Mouse (Mus musculus) stomach, embryonic 14.5 days (tissue): ENCODE measurements at regions not wholly inside any gene's neighbourhood (a gene's known extent, or its start where the extent isn't known, plus 50 kb on each side); places are given as distances from the start of the nearest gene placed in this dataset.

Source experiments
- ATAC-seq: fragments of 200-750 bp; cut with Nextera tagmentation; 2 replicates; pipeline ENCODE4 v1.8.0; 2017; ENCODE audit warnings: low read depth, moderate TSS enrichment; ENCODE audit not compliant: insufficient number of reproducible peaks, insufficient read depth, low FRiP score
- H3K27ac ChIP-seq: fragments of 300-500 bp; sonication (generic); 2 replicates; pipeline ENCODE4 v1.5.1; 2014; ENCODE audit warnings: mild to moderate bottlenecking, low read length, moderate library complexity, mixed read lengths
- H3K27me3 ChIP-seq: fragments of 300-500 bp; sonication (generic); 2 replicates; pipeline ENCODE4 v1.6.1; 2014; ENCODE audit warnings: low read length, control low read depth, mixed read lengths; ENCODE audit not compliant: control insufficient read depth, insufficient read depth
- H3K36me3 ChIP-seq: fragments of 300-500 bp; sonication (generic); 2 replicates; pipeline ENCODE4 v1.6.1; 2014; ENCODE audit warnings: mild to moderate bottlenecking, control low read depth, low read length, moderate library complexity, mixed read lengths; ENCODE audit not compliant: control insufficient read depth, insufficient read depth
- H3K4me1 ChIP-seq: fragments of 300-500 bp; sonication (generic); 2 replicates; pipeline ENCODE4 v1.6.1; 2014; ENCODE audit warnings: low read length, control low read depth, mixed read lengths; ENCODE audit not compliant: control insufficient read depth, insufficient read depth
- H3K4me2 ChIP-seq: fragments of 300-500 bp; sonication (generic); replicated peaks from 2 replicates; pipeline ENCODE4 v1.6.1; 2014; ENCODE audit warnings: low read depth, low read length, control low read depth
- H3K4me3 ChIP-seq: fragments of 300-500 bp; sonication (generic); 2 replicates; pipeline ENCODE4 v1.5.1; 2014; ENCODE audit warnings: low read depth, low read length, control low read depth
- H3K9ac ChIP-seq: fragments of 300-500 bp; sonication (generic); replicated peaks from 2 replicates; pipeline ENCODE4 v1.6.1; 2014; ENCODE audit warnings: low read depth, mild to moderate bottlenecking, control low read depth, low read length, moderate library complexity, mixed read lengths
- H3K9me3 ChIP-seq: fragments of 300-500 bp; sonication (generic); 2 replicates; pipeline ENCODE4 v1.6.1; 2016; ENCODE audit warnings: low read depth, low read length, control low read depth; ENCODE audit not compliant: control insufficient read depth
- WGBS: fragments of 180-500 bp; shearing (Covaris S2); extraction: QIAGEN DNeasy Blood & Tissue Kit; methylation state at CpG from one replicate; pipeline ENCODE4 v1.1.7; 2014; 5-methylcytosine and 5-hydroxymethylcytosine counted together

GRCm38 (mm10) chr1:43265699-43266455 is 69.1 kb upstream of the Fhl2 start:
- 78% methylated on average over 5 of the region's 5 CpGs for WGBS
- Histone ChIP-seq H3K27ac (no peak overlapping the region), H3K36me3 (no peaks in the 10 kb centered on the region), H3K4me3 (no peak overlapping the region), H3K4me2 (no peak overlapping the region), H3K4me1 (no peaks in the 10 kb centered on the region), H3K27me3 (no peaks in the 10 kb centered on the region), H3K9me3 (no peaks in the 10 kb centered on the region), H3K9ac (no peak overlapping the region)
- no peak for ATAC-seq

- no peaks in the 10 kb centered on the region for H3K9me3 ChIP-seq
- H3K4me3 ChIP-seq: no peak overlapping the region
- no peak overlapping the region for H3K27ac ChIP-seq
- no peaks in the 10 kb centered on the region for H3K4me1 ChIP-seq
- no peak overlapping the region for H3K9ac ChIP-seq
- no peaks in the 10 kb centered on the region for H3K27me3 ChIP-seq
- no peak overlapping the region for H3K4me2 ChIP-seq
- no peaks in the 10 kb centered on the region for H3K36me3 ChIP-seq
- WGBS: 39% methylated on average over 7 of the region's 7 CpGs
- ATAC-seq: no peak
Observed at GRCm38 (mm10) chr1:43269685-43270084, 72.9 kb upstream of the Fhl2 start.

- Histone ChIP-seq H3K27ac (no peak overlapping the region), H3K27me3 (no peaks in the 10 kb centered on the region), H3K4me1 (no peaks in the 10 kb centered on the region), H3K4me2 (no peak overlapping the region), H3K36me3 (no peaks in the 10 kb centered on the region), H3K4me3 (no peak overlapping the region), H3K9ac (no peak overlapping the region), H3K9me3 (no peaks in the 10 kb centered on the region)
- ATAC-seq: no peak
- WGBS: 77% methylated on average over 2 of the region's 2 CpGs
Observed at GRCm38 (mm10) chr1:43273236-43273868, 76.6 kb upstream of the Fhl2 start.

- WGBS: 83% methylated on average over 8 of the region's 8 CpGs
- no peak overlapping the region for H3K9ac ChIP-seq
- H3K9me3 ChIP-seq: no peaks in the 10 kb centered on the region
- H3K27me3 ChIP-seq: no peaks in the 10 kb centered on the region
- H3K27ac ChIP-seq: no peak overlapping the region
- no peak overlapping the region for H3K4me2 ChIP-seq
- ATAC-seq: no peak
- no peaks in the 10 kb centered on the region for H3K4me1 ChIP-seq
- H3K36me3 ChIP-seq: no peaks in the 10 kb centered on the region
- H3K4me3 ChIP-seq: no peak overlapping the region
Observed at GRCm38 (mm10) chr1:43291736-43292135, 95.0 kb upstream of the Fhl2 start.

GRCm38 (mm10) chr1:43292561-43292960 is 95.8 kb upstream of the Fhl2 start:
- Histone ChIP-seq H3K9me3 (no peaks in the 10 kb centered on the region), H3K36me3 (no peaks in the 10 kb centered on the region), H3K27me3 (no peaks in the 10 kb centered on the region), H3K4me3 (no peak overlapping the region), H3K9ac (no peak overlapping the region), H3K27ac (no peak overlapping the region), H3K4me1 (no peaks in the 10 kb centered on the region), H3K4me2 (no peak overlapping the region)
- ATAC-seq: no peak
- 81% methylated on average over 2 of the region's 2 CpGs for WGBS

GRCm38 (mm10) chr1:43294221-43295012 is 97.6 kb upstream of the Fhl2 start:
- WGBS: 82% methylated on average over 11 of the region's 11 CpGs

GRCm38 (mm10) chr1:43297579-43297978 is 100.8 kb upstream of the Fhl2 start:
- no peak overlapping the region for H3K4me3 ChIP-seq
- no peaks in the 10 kb centered on the region for H3K27me3 ChIP-seq
- ATAC-seq: no peak
- WGBS: 65% methylated on average over 2 of the region's 2 CpGs
- no peak overlapping the region for H3K27ac ChIP-seq
- no peaks in the 10 kb centered on the region for H3K9me3 ChIP-seq
- H3K4me2 ChIP-seq: no peak overlapping the region
- no peaks in the 10 kb centered on the region for H3K36me3 ChIP-seq
- no peaks in the 10 kb centered on the region for H3K4me1 ChIP-seq
- no peak overlapping the region for H3K9ac ChIP-seq

More at GRCm38 (mm10) chr1:43294221-43295012, 97.6 kb upstream of the Fhl2 start:
- Histone ChIP-seq H3K36me3 (no peaks in the 10 kb centered on the region), H3K27ac (no peak overlapping the region), H3K4me2 (no peak overlapping the region), H3K4me3 (no peak overlapping the region), H3K9me3 (no peaks in the 10 kb centered on the region), H3K27me3 (no peaks in the 10 kb centered on the region), H3K4me1 (no peaks in the 10 kb centered on the region), H3K9ac (no peak overlapping the region)
- no peak for ATAC-seq

GRCm38 (mm10) chr1:43298746-43299145 is 102.0 kb upstream of the Fhl2 start:
- H3K4me2 ChIP-seq: no peak overlapping the region
- no peaks in the 10 kb centered on the region for H3K4me1 ChIP-seq
- WGBS: 92% methylated on average over 3 of the region's 3 CpGs
- H3K4me3 ChIP-seq: no peak overlapping the region
- H3K27ac ChIP-seq: no peak overlapping the region
- H3K36me3 ChIP-seq: no peaks in the 10 kb centered on the region
- no peaks in the 10 kb centered on the region for H3K27me3 ChIP-seq
- H3K9me3 ChIP-seq: no peaks in the 10 kb centered on the region
- H3K9ac ChIP-seq: no peak overlapping the region
- no peak for ATAC-seq
